Mouse (Mus musculus): Measurements from ENCODE around the gene Pih1d2.
"Not testable (repeated sequence)": the region's sequence is repeated elsewhere in the genome, so short reads cannot be mapped to it uniquely, and the experiment has no call there.

The Pih1d2 gene

DNA sequence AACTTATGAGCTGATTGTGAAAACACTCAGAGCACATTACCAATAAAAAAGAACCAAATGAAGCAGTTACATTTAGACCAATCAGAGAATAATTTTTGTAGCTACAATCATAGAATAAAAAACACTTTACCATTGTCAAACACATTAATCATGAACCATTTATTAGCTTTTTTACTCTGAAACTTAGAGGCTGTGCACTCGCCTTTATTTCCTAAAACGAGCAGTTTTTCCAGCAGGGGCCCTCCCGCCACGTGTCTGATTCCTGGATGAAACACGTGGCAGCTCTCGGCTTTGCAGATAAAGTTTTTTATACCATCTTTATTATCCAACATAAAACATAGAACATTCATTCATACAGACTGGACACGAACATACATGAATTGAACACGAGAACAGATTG, 13.8 kb downstream of the Pih1d2 start:
- DNase-seq: not testable (repeated sequence)

DNA sequence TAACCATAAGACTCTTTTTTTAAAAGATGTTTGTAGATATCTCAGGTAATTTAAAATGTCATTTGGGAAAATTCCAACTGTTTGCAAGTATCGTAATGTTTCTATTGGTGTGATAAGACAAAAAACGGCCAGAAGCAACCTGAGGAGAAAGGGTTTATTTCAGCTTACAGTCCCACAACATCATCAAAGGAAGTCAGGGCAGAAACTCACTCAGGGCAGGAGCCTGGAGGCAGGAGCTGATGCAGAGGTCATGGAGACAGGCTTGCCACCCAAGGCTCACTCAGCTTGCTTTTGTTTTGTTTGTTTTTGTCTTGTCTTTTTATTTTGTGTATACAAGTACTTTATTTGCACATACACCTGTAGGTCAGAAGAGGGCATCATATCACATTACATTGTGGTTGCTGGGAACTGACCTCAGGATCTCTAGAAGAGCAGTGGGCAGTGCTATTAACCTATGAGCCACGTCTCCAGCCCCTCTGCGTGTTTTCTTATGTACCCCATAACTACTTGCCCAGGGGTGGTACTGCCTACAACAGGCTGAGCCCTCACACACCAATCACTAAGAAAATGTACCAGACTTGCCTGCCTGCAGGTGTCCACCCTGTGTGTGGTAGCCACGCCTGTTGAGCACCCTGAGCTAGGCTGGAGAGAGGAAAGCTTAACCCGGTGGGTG, 15.0 kb downstream of the Pih1d2 start:
- no peak for DNase-seq

GRCm38 (mm10) chr9:50633059-50633458, 15.9 kb downstream of the Pih1d2 start:
- DNase-seq: no peak

DNA sequence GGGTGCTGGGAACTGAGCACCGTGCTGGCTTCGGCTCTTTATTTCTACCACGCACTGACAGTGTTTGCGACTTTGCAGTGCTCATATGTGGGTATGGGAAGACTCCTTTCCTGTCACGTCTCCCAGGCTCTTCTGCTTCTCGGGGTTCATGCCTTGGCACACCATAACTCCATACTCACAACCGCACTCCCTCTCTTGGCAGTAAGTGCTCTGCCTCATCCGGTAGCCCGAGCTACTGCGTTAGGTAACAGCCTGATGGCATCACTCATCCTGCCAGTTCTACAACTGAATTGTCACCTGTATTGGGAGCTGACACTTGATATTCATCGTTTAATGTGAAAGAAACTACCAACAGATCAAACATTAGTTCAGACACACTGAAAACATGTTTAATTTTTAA, 17.1 kb downstream of the Pih1d2 start:
- no peak for DNase-seq

DNA sequence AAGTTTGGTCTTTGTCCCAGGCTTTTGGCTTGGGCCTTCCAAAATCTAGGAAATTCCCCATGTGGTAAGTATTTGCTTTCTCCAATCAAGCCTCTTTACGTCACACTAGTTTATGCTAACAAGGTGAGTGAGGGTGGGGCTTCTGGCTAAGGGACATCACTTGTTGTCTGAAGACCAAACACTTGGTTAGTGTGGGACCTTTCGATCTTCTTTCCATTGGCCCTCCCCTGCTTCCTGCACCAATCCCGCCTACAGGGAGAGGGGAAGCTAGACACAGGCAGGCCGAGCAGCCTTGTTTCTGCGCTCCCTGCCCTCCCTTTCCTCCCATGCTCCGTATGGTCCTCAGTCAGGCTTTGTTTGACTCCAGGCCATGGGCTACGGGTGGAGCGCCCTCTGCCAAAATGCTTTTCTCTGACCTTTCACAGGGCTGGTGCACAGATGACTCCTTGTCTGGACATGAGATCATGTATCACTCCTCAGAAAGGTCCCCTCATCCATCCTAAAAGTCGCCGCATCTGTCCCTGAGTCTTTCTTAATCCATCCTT, 29.8 kb downstream of the Pih1d2 start:
- no peak for DNase-seq

GRCm38 (mm10) chr9:50650503-50650902, 33.4 kb downstream of the Pih1d2 start:
- DNase-seq: no peak

GRCm38 (mm10) chr9:50658391-50658790, 41.3 kb downstream of the Pih1d2 start:
- DNase-seq: no peak

GRCm38 (mm10) chr9:50658941-50659388, 41.8 kb downstream of the Pih1d2 start:
- no peak for DNase-seq

GRCm38 (mm10) chr9:50659392-50660217, 42.5 kb downstream of the Pih1d2 start, which contains the start of gene Dlat:
Gene Dlat (minus strand): TSS chr9:50659780.
- DNase-seq: peak; percentile 89

- peak; percentile 66 for DNase-seq
Measured at GRCm38 (mm10) chr9:50660431-50660830, 43.3 kb downstream of the Pih1d2 start.

GRCm38 (mm10) chr9:50664826-50665225, 47.7 kb downstream of the Pih1d2 start:
- no peak for DNase-seq

- DNase-seq: no peak
Measured at GRCm38 (mm10) chr9:50666442-50666841, 49.3 kb downstream of the Pih1d2 start.

DNA sequence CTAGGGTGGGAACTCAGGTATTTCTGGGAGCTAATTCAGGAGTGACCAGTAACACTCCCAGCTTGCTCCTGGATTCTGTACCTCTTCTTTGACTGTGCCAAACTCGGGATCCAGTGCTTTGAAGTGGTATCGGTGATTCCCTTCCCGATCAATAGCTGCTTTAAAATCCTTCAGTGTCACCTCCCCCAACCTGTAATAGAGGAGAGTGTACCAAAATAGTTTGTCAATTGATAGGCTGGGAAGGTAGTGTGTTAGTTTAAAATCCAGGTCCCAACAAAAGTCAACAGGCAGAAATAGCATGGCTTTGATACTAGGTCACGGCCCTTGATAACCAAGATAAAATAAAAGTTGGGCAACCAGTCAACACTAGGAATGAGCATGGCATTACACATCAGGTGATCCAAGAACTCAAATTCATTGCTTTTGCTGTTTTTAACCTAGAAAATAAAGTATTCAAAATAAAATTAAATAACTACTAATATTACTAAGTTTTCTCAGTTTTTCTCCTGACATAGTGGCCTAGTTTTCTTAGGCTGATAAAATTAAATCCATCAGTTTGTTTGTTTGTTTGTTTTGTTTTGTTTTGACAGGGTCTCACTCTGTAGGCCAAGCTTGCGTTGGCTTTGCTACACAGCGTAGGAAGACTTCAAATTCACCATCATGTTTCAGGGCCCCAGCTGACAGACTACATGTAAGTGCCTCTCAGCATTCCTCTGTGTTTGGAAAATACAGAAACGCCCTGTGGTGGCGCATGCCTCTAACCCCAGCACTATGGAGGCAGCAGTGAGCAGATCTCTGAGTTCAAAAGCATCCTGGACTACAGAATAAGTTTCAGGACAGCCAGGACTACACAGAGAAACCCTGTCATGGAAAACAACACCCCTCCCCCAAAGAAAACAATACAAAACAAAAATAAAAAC, 50.7 kb downstream of the Pih1d2 start:
- no peak for DNase-seq

DNA sequence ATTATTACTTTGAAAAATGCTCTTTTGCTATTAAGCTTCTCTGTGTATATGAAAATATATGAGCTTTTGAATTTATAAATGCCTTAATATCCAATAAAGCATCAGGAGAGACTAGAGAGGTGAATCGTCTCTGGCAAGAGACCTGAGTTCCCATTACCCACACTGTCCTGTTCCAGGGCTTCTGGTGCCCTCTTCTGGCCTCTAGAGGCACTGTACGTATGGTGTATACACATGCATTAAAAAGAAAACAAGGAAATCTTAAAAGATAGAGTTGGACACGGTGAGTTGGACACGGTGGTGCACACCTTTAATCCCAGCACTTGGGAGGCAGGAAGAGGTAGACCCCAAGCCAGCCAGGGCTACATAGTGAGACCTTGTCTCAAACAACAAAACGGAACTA, 53.6 kb downstream of the Pih1d2 start:
- DNase-seq: peak; percentile 54

Measured in kidney, adult 11 months (tissue).